7 mouse cellular contexts compared by ENCODE assay signal in genomic region chr8:112010997-112011815, GRCm38 (mm10). TPM values are rescaled to one million over a fixed set of nuclear protein-coding genes. Genes with fewer than 3 reads are reported as not detected.
A peak's percentile ranks its signal among the peaks of the same experiment; 100 is the strongest.
DNase-seq lines count a peak whose midpoint lies in the region; ATAC-seq lines count a peak whose summit lies in the region.

Gene Kars, minus strand, starts transcription at chr8:112011323.
Gene Terf2ip, plus strand, starts transcription at chr8:112011398.

- no peaks in the 10 kb centered on the region for H3K36me3 ChIP-seq in intestine, embryonic 16.5 days (ENCODE audit: control insufficient read depth, insufficient read depth, low read length)
- H3K36me3 ChIP-seq in midbrain, embryonic 11.5 days (ENCODE audit: control insufficient read depth, insufficient read depth, low read length): no peaks in the 10 kb centered on the region; the same call in 1 of the 2 replicates

- H3K9ac ChIP-seq in intestine, embryonic 16.5 days (ENCODE audit: low read depth, low read length): peak within 1 kb of the TSS; percentile 88
- H3K9ac ChIP-seq in midbrain, embryonic 11.5 days (ENCODE audit: low read length): peak within 1 kb of the TSS; percentile 86

- under 1% methylated on average over 61 of the region's 61 CpGs for WGBS in intestine, embryonic 16.5 days
- WGBS in midbrain, embryonic 11.5 days: under 1% methylated on average over 61 of the region's 61 CpGs

- intact Hi-C loops in left cerebral cortex, postnatal 36 days (cut with DNase I): no loop called here

- peak; percentile 88 for DNase-seq in adrenal gland, adult 8-10 months
- peak; percentile 88 for DNase-seq in embryo, embryonic 9.5 days (ENCODE audit: extremely low spot score)
- peak; percentile 87 to 93 for DNase-seq in gastrocnemius, postnatal 4 days (ENCODE audit: low spot score in 2 of 2)
- peak; percentile 91 to 92 for DNase-seq in left cerebral cortex, postnatal 36 days (ENCODE audit: low spot score in 2 of 2)
- peak; percentile 98 for DNase-seq in midbrain, embryonic 11.5 days (ENCODE audit: low spot score, missing footprints)
- peak; percentile 92 for DNase-seq in skeletal muscle tissue, adult 2 months (ENCODE audit: low read depth, low spot score)

- peak; percentile 94 for ATAC-seq in intestine, embryonic 16.5 days
- ATAC-seq in midbrain, embryonic 11.5 days (ENCODE audit: low FRiP score): peak; percentile 94

- peak within 1 kb of the TSS; percentile 83 for H3K4me2 ChIP-seq in intestine, embryonic 16.5 days (ENCODE audit: low read depth, low read length)
- peak within 1 kb of the TSS; percentile 97 for H3K4me2 ChIP-seq in midbrain, embryonic 11.5 days

- H3K4me3 ChIP-seq in intestine, embryonic 16.5 days (ENCODE audit: low read length): peak within 1 kb of the TSS; percentile 96
- peak within 1 kb of the TSS; percentile 92 for H3K4me3 ChIP-seq in midbrain, embryonic 11.5 days (ENCODE audit: low read depth, low read length)

- no peaks in the 10 kb centered on the region for H3K27me3 ChIP-seq in intestine, embryonic 16.5 days (replicated peaks; ENCODE audit: control insufficient read depth, insufficient read depth, low read length)
- no peaks in the 10 kb centered on the region for H3K27me3 ChIP-seq in midbrain, embryonic 11.5 days (ENCODE audit: control insufficient read depth, insufficient read depth, low read length)

- peak within 1 kb of the TSS; percentile 82 for H3K27ac ChIP-seq in intestine, embryonic 16.5 days (ENCODE audit: low read length)
- peak within 1 kb of the TSS; percentile 40; the same call in 1 of the 2 replicates for H3K27ac ChIP-seq in midbrain, embryonic 11.5 days (ENCODE audit: low read depth, low read length)

- no peaks in the 10 kb centered on the region for H3K9me3 ChIP-seq in intestine, embryonic 16.5 days (ENCODE audit: control insufficient read depth, low read length)
- no peaks in the 10 kb centered on the region for H3K9me3 ChIP-seq in midbrain, embryonic 11.5 days (ENCODE audit: control insufficient read depth, low read length)

- peaks cover 18% of the 10 kb centered on the region for H3K4me1 ChIP-seq in intestine, embryonic 16.5 days (ENCODE audit: control insufficient read depth, insufficient read depth, low read length)
- peaks cover 14% of the 10 kb centered on the region for H3K4me1 ChIP-seq in midbrain, embryonic 11.5 days (ENCODE audit: control insufficient read depth, insufficient read depth, low read length)

RNA-seq across cellular contexts. Expression of gene Kars, which starts in this region (rescaled TPM):
- 100 to 1,000 TPM; 101 to 113 (median 106) TPM for total RNA-seq in adrenal gland, adult 8-10 months (2022)
- 100 to 1,000 TPM; 132 TPM for total RNA-seq in gastrocnemius, postnatal 4 days (2021)
- 157 and 169 TPM in 2 replicates for polyA plus RNA-seq in intestine, embryonic 16.5 days (2015; fragmentation: Nextera tagmentation; extraction: Ambion mirVana)
- 10 to 100 TPM; 68.6 to 73.2 TPM for total RNA-seq in left cerebral cortex, postnatal 36 days (2021)
- polyA plus RNA-seq in midbrain, embryonic 11.5 days (2014; fragmentation: Nextera tagmentation; extraction: Ambion mirVana): 258 and 265 TPM in 2 replicates

RNA-seq across cellular contexts. Expression of gene Terf2ip, which starts in this region (rescaled TPM):
- total RNA-seq in adrenal gland, adult 8-10 months (2022): 10 to 100 TPM; 23.5 to 26.6 (median 24.4) TPM
- 10 to 100 TPM; 13.5 to 15.7 TPM for total RNA-seq in gastrocnemius, postnatal 4 days (2021)
- polyA plus RNA-seq in intestine, embryonic 16.5 days (2015; fragmentation: Nextera tagmentation; extraction: Ambion mirVana): 18.4 and 20.0 TPM in 2 replicates
- 10 to 100 TPM; 36.2 to 37.8 TPM for total RNA-seq in left cerebral cortex, postnatal 36 days (2021)
- polyA plus RNA-seq in midbrain, embryonic 11.5 days (2014; fragmentation: Nextera tagmentation; extraction: Ambion mirVana): 29.9 and 31.3 TPM in 2 replicates

Comparison
In these comparisons a context has a peak if more than half of its experiments do, and no peak if none do; other contexts are left out.
1. Peak in every context shown above with its lines: DNase-seq, ATAC-seq, H3K4me3 ChIP-seq and H3K27ac ChIP-seq.